Mouse (Mus musculus) CH12.LX (cell line): ENCODE data around the gene Tdo2. TPM values are rescaled to one million over a fixed set of nuclear protein-coding genes. Genes with fewer than 3 reads are reported as not detected.

Experiments used
- DNase-seq: peaks from one replicate; pipeline ENCODE4 v3.0.0-alpha.2; 2013; ENCODE audit errors: extremely low read depth
- H3K27ac ChIP-seq: 2 replicates; pipeline ENCODE4 v1.5.1; 2012; ENCODE audit warnings: low read depth, mild to moderate bottlenecking, control low read depth, moderate library complexity; ENCODE audit not compliant: insufficient read depth
- H3K27me3 ChIP-seq: replicated peaks from 2 replicates; pipeline ENCODE3; 2012; ENCODE audit warnings: inconsistent platforms
- H3K36me3 ChIP-seq, 2 experiments: replicated peaks in 1 of 2; 2 replicates each; pipeline versions ENCODE3 to v1.6.1; 2012; ENCODE audit warnings: inconsistent platforms in 1 of 2, low read length in 1 of 2, mild to moderate bottlenecking in 1 of 2, mixed read lengths in 1 of 2, moderate library complexity in 1 of 2; ENCODE audit not compliant: control insufficient read depth in 1 of 2, insufficient read depth in 1 of 2
- H3K4me1 ChIP-seq, 2 experiments: 2 replicates each; pipeline ENCODE4 v1.6.1; 2012; ENCODE audit warnings: inconsistent platforms in 1 of 2, moderate library complexity in 1 of 2; ENCODE audit not compliant: insufficient read depth in 2 of 2, control insufficient read depth in 1 of 2
- H3K4me2 ChIP-seq: 2 replicates; pipeline ENCODE4 v1.6.1; 2012; ENCODE audit warnings: low read depth, mild to moderate bottlenecking, control low read depth; ENCODE audit not compliant: poor library complexity, insufficient read depth, severe bottlenecking
- H3K4me3 ChIP-seq, 3 experiments: fragments of 150-350 bp in 1 of 3; sonication (generic) in 1 of 3; replicated peaks in 1 of 3; 2 replicates each; pipeline versions ENCODE3 to v1.5.1; 2011 to 2012; ENCODE audit warnings: low read depth in 2 of 3, low read length in 2 of 3, mild to moderate bottlenecking in 2 of 3, moderate library complexity in 2 of 3, control low read depth in 1 of 3, improper control_type of control experiment in 1 of 3, inconsistent platforms in 1 of 3, mixed read lengths in 1 of 3; ENCODE audit not compliant: poor library complexity in 1 of 3
- H3K79me2 ChIP-seq: replicated peaks from 2 replicates; pipeline ENCODE4 v1.6.1; 2012; ENCODE audit warnings: mild to moderate bottlenecking, moderate library complexity; ENCODE audit not compliant: control insufficient read depth, poor library complexity, insufficient read depth, severe bottlenecking; ENCODE audit errors: extremely low read depth
- H3K9ac ChIP-seq: 2 replicates; pipeline ENCODE4 v1.6.1; 2012; ENCODE audit warnings: low read depth, mild to moderate bottlenecking, control low read depth, moderate library complexity; ENCODE audit not compliant: insufficient read depth
- H3K9me3 ChIP-seq: replicated peaks from 2 replicates; pipeline ENCODE3; 2012; ENCODE audit warnings: low read length, inconsistent platforms, mixed read lengths
- BHLHE40 ChIP-seq: IDR thresholded peaks from 2 replicates; pipeline ENCODE4 v1.6.1; 2011; ENCODE audit warnings: mild to moderate bottlenecking, low read depth, low read length, improper control_type of control experiment
- CHD2 ChIP-seq: IDR thresholded peaks from 2 replicates; pipeline ENCODE4 v1.6.1; 2011; ENCODE audit warnings: low read length, improper control_type of control experiment
- E2F4 ChIP-seq: IDR thresholded peaks from 2 replicates; pipeline ENCODE4 v1.6.1; 2011; ENCODE audit warnings: low read depth, low read length, improper control_type of control experiment; ENCODE audit not compliant: insufficient replicate concordance
- ELF1 ChIP-seq: IDR thresholded peaks from 2 replicates; pipeline ENCODE4 v1.6.1; 2014; ENCODE audit warnings: low read depth, mild to moderate bottlenecking, inconsistent platforms, low read length, improper control_type of control experiment
- IRF4 ChIP-seq: IDR thresholded peaks from 2 replicates; pipeline ENCODE4 v1.6.1; 2014; ENCODE audit warnings: low read depth, mild to moderate bottlenecking, inconsistent platforms, low read length, improper control_type of control experiment
- JUND ChIP-seq: conservative IDR thresholded peaks from 2 replicates; pipeline ENCODE4 v1.6.1; 2011; ENCODE audit warnings: low read depth, low read length, improper control_type of control experiment
- KAT2A ChIP-seq: IDR thresholded peaks from 2 replicates; pipeline ENCODE4 v1.6.1; 2012; ENCODE audit warnings: low read length, improper control_type of control experiment, inconsistent platforms; ENCODE audit not compliant: insufficient replicate concordance
- MEF2A ChIP-seq: IDR thresholded peaks from 2 replicates; pipeline ENCODE4 v1.6.1; 2014; ENCODE audit warnings: low read depth, mild to moderate bottlenecking, inconsistent platforms, low read length, improper control_type of control experiment, borderline replicate concordance
- MXI1 ChIP-seq: IDR thresholded peaks from 2 replicates; pipeline ENCODE4 v1.6.1; 2011; ENCODE audit warnings: mild to moderate bottlenecking, low read depth, low read length, improper control_type of control experiment
- MYC ChIP-seq: IDR thresholded peaks from 2 replicates; pipeline ENCODE4 v1.6.1; 2011; ENCODE audit warnings: low read depth, mild to moderate bottlenecking, improper control_type of control experiment, low read length
- NELFE ChIP-seq: IDR thresholded peaks from 2 replicates; pipeline ENCODE4 v1.6.1; 2011; ENCODE audit warnings: low read depth, low read length, improper control_type of control experiment
- NRF1 ChIP-seq: IDR thresholded peaks from 2 replicates; pipeline ENCODE4 v1.6.1; 2014; ENCODE audit warnings: low read depth, mild to moderate bottlenecking, inconsistent platforms, low read length, improper control_type of control experiment, moderate library complexity
- PAX5 ChIP-seq: IDR thresholded peaks from 2 replicates; pipeline ENCODE4 v1.6.1; 2012; ENCODE audit warnings: low read length, inconsistent platforms, mixed read lengths
- POLR2A ChIP-seq: IDR thresholded peaks from 2 replicates; pipeline ENCODE4 v1.6.1; 2011; ENCODE audit warnings: low read depth, mild to moderate bottlenecking, improper control_type of control experiment, low read length
- RAD21 ChIP-seq: IDR thresholded peaks from 2 replicates; pipeline ENCODE4 v1.6.1; 2011; ENCODE audit warnings: low read depth, mild to moderate bottlenecking, low read length, improper control_type of control experiment, moderate library complexity
- RCOR1 ChIP-seq: conservative IDR thresholded peaks from 2 replicates; pipeline ENCODE4 v1.6.1; 2012; ENCODE audit warnings: low read depth, mild to moderate bottlenecking, inconsistent platforms, low read length, improper control_type of control experiment
- SIN3A ChIP-seq: IDR thresholded peaks from 2 replicates; pipeline ENCODE4 v1.6.1; 2012; ENCODE audit warnings: low read length, improper control_type of control experiment, inconsistent platforms
- TBP ChIP-seq: conservative IDR thresholded peaks from 2 replicates; pipeline ENCODE4 v1.6.1; 2011; ENCODE audit warnings: low read depth, low read length, improper control_type of control experiment
- TCF12 ChIP-seq: IDR thresholded peaks from 2 replicates; pipeline ENCODE4 v1.6.1; 2014; ENCODE audit warnings: low read depth, mild to moderate bottlenecking, inconsistent platforms, low read length, improper control_type of control experiment
- UBTF ChIP-seq: IDR thresholded peaks from 2 replicates; pipeline ENCODE4 v1.6.1; 2012; ENCODE audit warnings: low read depth, mild to moderate bottlenecking, inconsistent platforms, low read length, improper control_type of control experiment, moderate library complexity
- USF1 ChIP-seq: IDR thresholded peaks from 2 replicates; pipeline ENCODE4 v1.6.1; 2014; ENCODE audit warnings: low read depth, mild to moderate bottlenecking, inconsistent platforms, low read length, improper control_type of control experiment
- USF2 ChIP-seq: conservative IDR thresholded peaks from 2 replicates; pipeline ENCODE4 v1.6.1; 2011; ENCODE audit warnings: low read depth, low read length, improper control_type of control experiment
- dilution Hi-C: fragments of 300-500 bp; cut with MboI; formaldehyde crosslinking; loops from 2 replicates; pipeline ENCODE4 v1.14.3; 2020; ENCODE audit warnings: low sequenced_read_pairs; ENCODE audit not compliant: extremely low pct_unique_long_range_greater_than_20kb, extremely low pct_ligation_motif_present
- in situ Hi-C: fragments of 300-500 bp; cut with MboI; formaldehyde crosslinking; loops from 3 replicates; pipeline ENCODE4 v1.14.3; 2019; ENCODE audit warnings: low sequenced_read_pairs, low pct_ligation_motif_present, low pct_unique_long_range_greater_than_20kb, mixed read lengths
- polyA plus RNA-seq: library from polyadenylated mRNA; unstranded; fragments of >175 nt; gene quantifications from 2 replicates; pipeline ENCODE4 v1.2.1, GENCODE M21; 2012; ENCODE audit warnings: low read depth; ENCODE audit not compliant: insufficient read length
- total RNA-seq, 2 experiments: library from RNA; depleted of rRNA; stranded (reverse); fragments of 300-350 nt in 1 of 2; fragments of >200 nt in 1 of 2; gene quantifications; 2 replicates each; pipeline ENCODE4 v1.2.3; 2012 to 2014

The Tdo2 gene
- total and polyA plus RNA-seq, 3 experiments: 0.41 TPM; not detected in 2

GRCm38 (mm10) chr3:81961336-81961735, 14.7 kb downstream of the Tdo2 start:
- H3K4me3 ChIP-seq: no peak overlapping the region
- no peak for TF ChIP-seq NRF1
- no peak for TF ChIP-seq POLR2A
- no peak for TF ChIP-seq SIN3A
- TF ChIP-seq RCOR1: no peak
- TF ChIP-seq BHLHE40: no peak
- TF ChIP-seq NELFE: no peak
- no peak for TF ChIP-seq KAT2A
- no peak overlapping the region for H3K4me2 ChIP-seq
- dilution Hi-C loops: no loop called here
- H3K9me3 ChIP-seq: no peaks in the 10 kb centered on the region
- no peaks in the 10 kb centered on the region for H3K27me3 ChIP-seq
- H3K27ac ChIP-seq: no peak overlapping the region
- no peak for DNase-seq
- H3K79me2 ChIP-seq: no peaks in the 10 kb centered on the region
- no peaks in the 10 kb centered on the region for H3K4me1 ChIP-seq
- peaks cover 0 to 6% of the 10 kb centered on the region in 2 experiments for H3K36me3 ChIP-seq
- in situ Hi-C loops: no loop called here
- H3K9ac ChIP-seq: no peak overlapping the region

GRCm38 (mm10) chr3:81957484-81957883, 18.5 kb downstream of the Tdo2 start:
- no peaks in the 10 kb centered on the region for H3K27me3 ChIP-seq
- TF ChIP-seq TCF12: no peak
- no peak for TF ChIP-seq TBP
- no peak for TF ChIP-seq SIN3A
- TF ChIP-seq BHLHE40: no peak
- TF ChIP-seq NELFE: no peak
- TF ChIP-seq USF2: no peak
- TF ChIP-seq E2F4: no peak
- TF ChIP-seq UBTF: no peak
- no peak for TF ChIP-seq RCOR1
- TF ChIP-seq, all 38 proteins: peak for 0
- Histone ChIP-seq H3K9me3 (no peaks in the 10 kb centered on the region), H3K79me2 (no peaks in the 10 kb centered on the region), H3K4me2 (no peak overlapping the region), H3K36me3 (peaks cover 16 to 37% of the 10 kb centered on the region in 2 experiments), H3K9ac (no peak overlapping the region), H3K4me1 (no peaks in the 10 kb centered on the region), H3K27ac (no peak overlapping the region), H3K4me3 (no peak overlapping the region)
- in situ Hi-C loops (no loop called here), dilution Hi-C loops (no loop called here)
- no peak for DNase-seq

GRCm38 (mm10) chr3:81951785-81952184, 24.2 kb downstream of the Tdo2 start:
- in situ Hi-C loops: no loop called here
- dilution Hi-C loops: no loop called here

More at GRCm38 (mm10) chr3:81951785-81952184, 24.2 kb downstream of the Tdo2 start:
- H3K27me3 ChIP-seq: no peaks in the 10 kb centered on the region
- peaks cover 36 to 84% of the 10 kb centered on the region in 2 experiments for H3K36me3 ChIP-seq
- no peaks in the 10 kb centered on the region for H3K9me3 ChIP-seq
- no peaks in the 10 kb centered on the region for H3K4me1 ChIP-seq
- no peak overlapping the region for H3K9ac ChIP-seq
- no peak overlapping the region for H3K4me3 ChIP-seq
- TF ChIP-seq TBP (no peak), ELF1 (no peak), IRF4 (no peak), RAD21 (no peak), MEF2A (no peak), USF2 (no peak), CHD2 (no peak), USF1 (no peak), MYC (no peak), RCOR1 (no peak), MXI1 (no peak), JUND (no peak), PAX5 (no peak)
- no peak for DNase-seq
- no peak overlapping the region for H3K4me2 ChIP-seq
- H3K27ac ChIP-seq: no peak overlapping the region
- no peaks in the 10 kb centered on the region for H3K79me2 ChIP-seq
